10 mouse cellular contexts compared by ENCODE assay signal in genomic region chr9:103443121-103443823, GRCm38 (mm10). TPM values are rescaled to one million over a fixed set of nuclear protein-coding genes. Genes with fewer than 3 reads are reported as not detected.
DNase-seq lines count a peak whose midpoint lies in the region; ATAC-seq and TF ChIP-seq lines count a peak whose summit lies in the region.
"Had no signal": no experiment of that assay in that cellular context is flagged by ENCODE, and none has a peak within 500 bp of the region (broad histone marks: within the 10 kb centered on the region; RNA-seq: fewer than 3 reads in every experiment).

No protein-coding gene starts in this region.

- ATAC-seq in heart, embryonic 16.5 days (replicated peaks; ENCODE audit: extremely low read depth, insufficient read depth, low FRiP score) = no peak
- ATAC-seq in midbrain, embryonic 14.5 days (ENCODE audit: low FRiP score, low TSS enrichment) = peak; percentile 55; the same call in 1 of the 2 replicates
- ATAC-seq in intestine, postnatal 0 days = no peak

- no peaks in the 10 kb centered on the region for H3K36me3 ChIP-seq in heart, embryonic 16.5 days (ENCODE audit: control insufficient read depth, insufficient read depth)
- H3K36me3 ChIP-seq in midbrain, embryonic 14.5 days (ENCODE audit: control insufficient read depth, insufficient read depth, low read length) = no peaks in the 10 kb centered on the region
- H3K36me3 ChIP-seq in intestine, postnatal 0 days (ENCODE audit: control insufficient read depth, insufficient read depth) = no peaks in the 10 kb centered on the region

- no peak for TF ChIP-seq CTCF in intestine, postnatal 0 days (IDR thresholded peaks at IDR 0.05; ENCODE audit: low read depth)

- no peaks in the 10 kb centered on the region for H3K27me3 ChIP-seq in heart, embryonic 16.5 days (ENCODE audit: control insufficient read depth, insufficient read depth, low read length)
- H3K27me3 ChIP-seq in midbrain, embryonic 14.5 days (ENCODE audit: control insufficient read depth, insufficient read depth, low read length) = no peaks in the 10 kb centered on the region
- H3K27me3 ChIP-seq in intestine, postnatal 0 days (replicated peaks; ENCODE audit: control insufficient read depth, insufficient read depth, low read length) = no peaks in the 10 kb centered on the region

- DNase-seq in heart, adult 8-10 months (ENCODE audit: low spot score) = no peak
- peak; percentile 61 for DNase-seq in embryo, embryonic 10.5 days (ENCODE audit: low spot score)
- DNase-seq in gonadal fat pad, adult 2 months (ENCODE audit: low read depth) = peak; percentile 16
- peak; percentile 81 for DNase-seq in midbrain, embryonic 14.5 days
- no peak for DNase-seq in ovary, postnatal 14 days (ENCODE audit: low spot score)
- DNase-seq in right cerebral cortex, postnatal 36 days (ENCODE audit: low spot score in 2 of 2) = no peak

- H3K27ac ChIP-seq in heart, embryonic 16.5 days (ENCODE audit: low read length) = peak overlapping the region; percentile 70
- peak overlapping the region; percentile 82 for H3K27ac ChIP-seq in midbrain, embryonic 14.5 days (replicated peaks; ENCODE audit: low read depth, low read length)
- no peak overlapping the region for H3K27ac ChIP-seq in intestine, postnatal 0 days (ENCODE audit: low read depth, low read length)
- H3K27ac ChIP-seq: liver, embryonic 14.5 days had no signal

- H3K4me3 ChIP-seq in heart, embryonic 16.5 days (ENCODE audit: low read length) = no peak overlapping the region
- H3K4me3 ChIP-seq in midbrain, embryonic 14.5 days (replicated peaks; ENCODE audit: low read depth, low read length) = no peak overlapping the region
- H3K4me3 ChIP-seq in intestine, postnatal 0 days (ENCODE audit: low read depth, low read length) = no peak overlapping the region
- H3K4me3 ChIP-seq: erythroblast, embryonic 14.5 days had no signal

- H3K9me3 ChIP-seq in heart, embryonic 16.5 days (replicated peaks; ENCODE audit: control insufficient read depth, low read length) = peaks cover 8% of the 10 kb centered on the region
- no peaks in the 10 kb centered on the region for H3K9me3 ChIP-seq in midbrain, embryonic 14.5 days (ENCODE audit: control insufficient read depth, low read length)
- H3K9me3 ChIP-seq in intestine, postnatal 0 days (ENCODE audit: control insufficient read depth) = no peaks in the 10 kb centered on the region

- H3K4me1 ChIP-seq in heart, embryonic 16.5 days (ENCODE audit: control insufficient read depth, insufficient read depth, low read length) = peaks cover 40% of the 10 kb centered on the region
- H3K4me1 ChIP-seq in midbrain, embryonic 14.5 days (ENCODE audit: control insufficient read depth, insufficient read depth, low read length) = peaks cover 14% of the 10 kb centered on the region
- H3K4me1 ChIP-seq in intestine, postnatal 0 days (replicated peaks; ENCODE audit: control insufficient read depth, insufficient read depth, low read length) = no peaks in the 10 kb centered on the region

- WGBS in heart, embryonic 16.5 days = 40% methylated on average over 13 of the region's 13 CpGs
- WGBS in midbrain, embryonic 14.5 days = 11% methylated on average over 13 of the region's 13 CpGs
- 33% methylated on average over 13 of the region's 13 CpGs for WGBS in intestine, postnatal 0 days

- H3K4me2 ChIP-seq in heart, embryonic 16.5 days (ENCODE audit: low read depth, low read length) = peak overlapping the region; percentile 31; the same call in 1 of the 2 replicates
- peak overlapping the region; percentile 33 for H3K4me2 ChIP-seq in midbrain, embryonic 14.5 days (ENCODE audit: low read length)
- H3K4me2 ChIP-seq in intestine, postnatal 0 days (replicated peaks; ENCODE audit: low read depth) = no peak overlapping the region

- H3K9ac ChIP-seq in heart, embryonic 16.5 days (ENCODE audit: low read length) = peak overlapping the region; percentile 39
- no peak overlapping the region; the same call in 1 of the 2 replicates for H3K9ac ChIP-seq in midbrain, embryonic 14.5 days (replicated peaks; ENCODE audit: low read length)
- H3K9ac ChIP-seq in intestine, postnatal 0 days (ENCODE audit: low read depth, low read length) = no peak overlapping the region
- H3K9ac ChIP-seq: liver, embryonic 14.5 days had no signal

RNA-seq across cellular contexts. Expression of gene Bfsp2, which starts 36.9 kb away (rescaled TPM):
- polyA plus RNA-seq in heart, embryonic 16.5 days (2015; fragmentation: Nextera tagmentation; extraction: Ambion mirVana) = 0.76 and 1.1 TPM in 2 replicates
- total RNA-seq in heart, adult 8-10 months (2022) = 1 to 10 TPM in 1 of 4 experiments, under 1 TPM in 3; 0.72 to 1.3 (median 0.74) TPM
- not detected in 2 replicates for polyA plus RNA-seq in gonadal fat pad, adult 2 months (2012; rRNA removed)
- 2.7 and 4.0 TPM in 2 replicates for polyA plus RNA-seq in midbrain, embryonic 14.5 days (2014; fragmentation: Nextera tagmentation; extraction: Ambion mirVana)
- 0.35 and 0.41 TPM in 2 replicates for polyA plus RNA-seq in intestine, postnatal 0 days (2015; fragmentation: Nextera tagmentation; extraction: Ambion mirVana)

Comparison
In these comparisons a context has a peak if more than half of its experiments do, and no peak if none do; other contexts are left out.
1. DNase-seq: peak in embryo, embryonic 10.5 days (single experiment), gonadal fat pad, adult 2 months (single experiment) and midbrain, embryonic 14.5 days (single experiment); none in heart, adult 8-10 months (single experiment), ovary, postnatal 14 days (single experiment) and right cerebral cortex, postnatal 36 days (0 of 2).